Mouse (Mus musculus): Measurements from ENCODE around the gene Rgmb. TPM values are rescaled to one million over a fixed set of nuclear protein-coding genes. Genes with fewer than 3 reads are reported as not detected.

Rgmb gene
- polyA plus RNA-seq, 1 experiment from 2014 or later, result 101 TPM

DNA sequence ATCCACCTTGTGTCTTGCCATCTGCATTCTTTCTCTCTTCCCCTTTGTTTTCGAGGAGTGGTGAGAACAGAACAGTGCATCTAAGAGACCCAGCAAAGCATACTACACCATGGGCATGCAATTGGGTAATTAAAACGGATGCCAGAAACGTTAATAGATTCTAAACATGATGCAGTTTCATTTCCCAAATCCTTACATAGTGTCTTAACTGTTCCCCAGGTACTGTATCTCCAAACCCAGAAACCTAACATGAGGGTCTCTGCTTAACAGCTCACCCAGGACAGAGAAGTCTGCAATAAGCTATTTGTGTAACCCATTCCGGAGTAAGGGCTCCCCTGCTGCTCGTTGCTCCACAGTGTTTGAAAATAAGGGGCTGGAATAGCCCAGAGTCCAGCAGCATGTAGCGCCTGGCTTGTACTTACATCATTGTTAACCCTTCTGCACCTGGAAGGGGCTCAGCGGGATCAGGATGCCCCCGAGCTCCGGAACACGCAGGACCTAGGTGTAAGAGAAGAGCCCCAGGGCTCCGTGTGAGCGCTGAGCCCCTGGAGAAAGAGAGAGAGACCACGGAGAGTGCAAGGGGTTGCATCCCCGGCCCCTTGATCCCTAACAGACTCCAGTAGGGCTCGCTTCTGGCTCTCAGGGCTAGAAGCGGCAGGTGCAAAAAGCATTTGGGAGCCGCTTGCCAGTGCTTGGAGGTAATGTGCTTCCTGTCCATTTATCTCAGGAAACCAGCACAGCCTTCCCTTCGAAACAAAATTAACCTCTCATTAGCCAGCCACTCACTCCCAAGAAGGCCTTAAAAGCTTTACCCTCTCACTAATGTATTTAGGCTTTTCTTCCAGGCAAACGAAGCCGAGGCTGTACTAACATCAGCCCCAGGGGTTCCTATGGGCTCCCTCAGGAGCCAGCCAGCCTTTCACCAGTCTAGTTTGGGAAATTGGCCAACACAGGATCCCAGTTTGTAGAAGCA lies 1.4 kb downstream of the Rgmb start:
- ATAC-seq (ENCODE audit: low FRiP score, low read depth), result no peak

DNA sequence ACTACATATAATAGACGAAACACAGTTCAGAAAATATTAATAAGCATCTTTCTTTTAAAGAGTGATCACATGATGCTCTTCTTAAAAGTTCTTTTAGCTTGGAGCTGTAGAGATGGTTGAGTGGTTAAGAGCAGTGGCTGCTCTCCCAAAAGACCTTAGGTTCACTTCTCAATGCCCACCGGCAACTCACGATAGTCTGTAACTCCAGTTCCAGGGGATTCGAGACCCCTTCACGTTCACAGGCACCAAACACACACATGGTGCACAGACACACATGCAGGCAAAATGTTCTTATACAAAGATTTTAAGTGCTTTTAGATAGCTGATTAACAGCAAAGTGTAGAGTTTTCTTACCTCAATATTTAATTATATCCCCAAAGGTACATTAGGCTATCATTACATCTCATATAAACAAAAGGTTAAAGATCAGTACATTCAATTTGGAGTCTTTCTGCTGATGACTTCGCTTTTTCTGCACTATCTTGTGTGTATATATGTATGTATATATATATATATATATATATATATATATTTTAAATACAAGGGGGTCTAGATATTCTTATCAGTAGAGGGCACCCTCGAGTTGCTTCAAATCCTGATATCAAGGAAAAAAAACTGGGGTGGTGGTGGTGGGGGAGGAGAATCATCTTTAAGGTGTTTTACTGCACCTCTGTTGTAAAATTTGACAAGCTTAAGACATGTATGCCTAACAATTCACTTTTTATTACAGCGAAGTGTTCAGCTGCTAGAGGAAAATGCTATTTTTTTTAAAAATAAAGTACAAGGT lies 2.5 kb downstream of the Rgmb start:
- Histone ChIP-seq H3K4me2 (replicated peaks) (peak overlapping the region; percentile 77), H3K4me3 (peak overlapping the region; percentile 98), H3K27me3 (no peaks in the 10 kb centered on the region), H3K9me3 (no peaks in the 10 kb centered on the region), H3K27ac (replicated peaks) (peak overlapping the region; percentile 94), H3K36me3 (no peaks in the 10 kb centered on the region), H3K9ac (replicated peaks) (0 out of 2 replicates have a peak overlapping the region, but pooled peaks have one; percentile 84), H3K4me1 (peaks cover 46% of the 10 kb centered on the region)
- no peak for ATAC-seq (ENCODE audit: low FRiP score, low read depth)
- WGBS, result 54% methylated on average over 8 of the region's 8 CpGs

More for the DNA sequence above, 1.4 kb downstream of the Rgmb start:
- H3K9me3 ChIP-seq, result no peaks in the 10 kb centered on the region
- peaks cover 35% of the 10 kb centered on the region for H3K4me1 ChIP-seq
- H3K4me3 ChIP-seq, result peak overlapping the region; percentile 70
- H3K27me3 ChIP-seq, result no peaks in the 10 kb centered on the region
- H3K36me3 ChIP-seq, result no peaks in the 10 kb centered on the region
- H3K4me2 ChIP-seq (replicated peaks), result peak overlapping the region; percentile 77
- peak overlapping the region; percentile 84 for H3K9ac ChIP-seq (replicated peaks)
- WGBS, result under 1% methylated on average over 20 of the region's 20 CpGs
- H3K27ac ChIP-seq (replicated peaks), result peak overlapping the region; percentile 94

DNA sequence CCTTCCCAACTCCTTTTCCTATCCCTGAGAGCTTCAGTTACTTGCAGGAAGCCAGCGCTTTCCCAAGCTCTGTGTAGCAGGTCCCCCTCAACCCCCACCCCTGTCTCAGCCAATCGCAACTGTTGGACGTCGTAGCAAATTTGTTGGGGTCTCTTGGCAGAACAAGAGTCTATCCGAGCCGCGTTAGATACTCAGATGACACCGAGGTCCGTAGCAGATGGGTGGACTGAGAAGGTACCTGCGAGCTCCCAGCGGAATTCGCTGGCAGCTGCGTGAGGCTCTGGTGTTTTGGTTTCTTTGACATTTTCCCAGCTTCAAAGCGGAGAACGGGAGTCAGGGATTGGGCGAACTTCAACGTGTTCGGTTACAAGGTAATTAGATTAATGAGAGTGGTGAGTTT lies 3.9 kb downstream of the Rgmb start:
- H3K4me2 ChIP-seq (replicated peaks), result peak overlapping the region; percentile 66
- H3K9ac ChIP-seq (replicated peaks), result peak overlapping the region; percentile 56
- peak overlapping the region; percentile 98 for H3K4me3 ChIP-seq
- peak overlapping the region; percentile 95 for H3K27ac ChIP-seq (replicated peaks)
- H3K36me3 ChIP-seq, result no peaks in the 10 kb centered on the region
- peaks cover 50% of the 10 kb centered on the region for H3K4me1 ChIP-seq
- WGBS, result under 1% methylated on average over 18 of the region's 18 CpGs
- H3K27me3 ChIP-seq, result no peaks in the 10 kb centered on the region
- H3K9me3 ChIP-seq, result no peaks in the 10 kb centered on the region
- peak; percentile 32 for ATAC-seq (ENCODE audit: low FRiP score, low read depth)

DNA sequence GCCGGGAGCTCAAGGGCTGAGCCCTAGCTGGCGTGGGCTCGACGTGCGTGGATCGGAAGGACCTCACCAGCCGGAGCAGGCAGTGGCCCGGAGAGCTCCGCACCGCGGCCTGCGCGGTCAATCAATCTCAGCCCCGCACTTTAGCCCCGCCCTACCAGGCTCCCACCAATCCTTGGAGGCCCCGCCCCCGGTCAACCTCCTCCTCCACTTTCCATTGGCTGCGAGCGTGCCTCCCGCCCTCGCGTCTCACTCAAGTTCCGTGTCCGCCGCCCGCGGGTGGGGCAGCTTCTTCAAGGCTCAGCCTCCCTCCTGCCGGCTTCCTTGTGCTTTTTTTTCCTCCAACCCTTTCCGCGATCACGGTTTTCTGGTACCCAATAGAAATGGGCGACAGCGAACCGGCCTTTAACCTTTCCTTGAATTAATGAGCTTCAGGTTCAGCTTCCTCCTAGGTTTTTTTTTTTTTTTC lies 4.4 kb downstream of the Rgmb start:
- H3K4me2 ChIP-seq (replicated peaks), result peak overlapping the region; percentile 66
- no peaks in the 10 kb centered on the region for H3K36me3 ChIP-seq
- H3K4me1 ChIP-seq, result peaks cover 50% of the 10 kb centered on the region
- WGBS, result under 1% methylated on average over 28 of the region's 34 CpGs
- peak overlapping the region; percentile 98 for H3K4me3 ChIP-seq
- H3K27me3 ChIP-seq, result no peaks in the 10 kb centered on the region
- H3K27ac ChIP-seq (replicated peaks), result peak overlapping the region; percentile 95
- peak; percentile 93 for ATAC-seq (ENCODE audit: low FRiP score, low read depth)
- no peaks in the 10 kb centered on the region for H3K9me3 ChIP-seq
- peak overlapping the region; percentile 98 for H3K9ac ChIP-seq (replicated peaks)

DNA sequence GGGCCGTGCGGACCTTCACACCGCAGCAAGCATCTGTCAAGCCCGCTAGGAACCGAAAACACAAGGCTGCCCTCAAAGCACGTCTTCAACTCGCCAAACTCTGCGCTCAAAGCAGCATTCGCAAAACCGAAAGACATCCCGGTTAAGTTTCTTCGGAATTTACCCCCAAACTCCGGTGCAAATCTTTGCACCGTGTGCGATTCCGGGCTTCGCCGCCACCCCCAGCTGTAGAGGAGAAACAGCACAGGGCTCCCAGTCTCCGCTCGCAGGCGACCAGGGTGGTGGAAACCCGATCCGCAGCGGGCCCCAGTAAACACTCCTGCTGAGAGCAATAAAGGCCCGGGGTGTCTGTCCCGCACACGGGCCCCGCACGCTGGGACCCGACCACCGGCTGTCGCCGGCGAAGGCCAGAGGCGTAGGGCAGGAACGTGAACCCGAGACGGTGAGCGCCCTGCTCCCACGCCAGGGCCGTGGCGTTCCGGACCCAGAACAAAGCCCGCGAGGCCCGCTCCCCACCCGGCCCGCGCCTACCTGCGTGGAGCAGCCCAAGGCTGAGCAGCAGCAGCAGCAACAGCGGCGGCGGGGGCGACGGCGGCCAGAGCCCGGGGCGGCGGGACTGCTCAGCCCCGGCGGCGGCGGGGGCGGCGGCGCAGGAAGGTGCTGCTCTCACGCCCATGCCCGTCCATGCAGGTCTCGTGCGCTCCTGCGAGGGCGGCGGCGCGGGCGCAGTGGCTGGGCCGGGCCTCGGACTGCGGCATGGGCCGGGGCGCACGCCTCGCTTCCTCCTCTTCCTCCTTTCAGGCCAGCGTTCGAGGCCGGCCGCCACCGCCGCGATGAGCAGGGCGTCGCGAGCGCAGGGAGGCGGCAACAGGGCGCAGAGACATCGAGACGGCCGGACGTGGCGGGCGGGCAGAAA lies 5.1 kb downstream of the Rgmb start:
- peaks cover 49% of the 10 kb centered on the region for H3K4me1 ChIP-seq
- H3K27ac ChIP-seq (replicated peaks), result peak overlapping the region; percentile 95
- H3K9me3 ChIP-seq, result no peaks in the 10 kb centered on the region
- peaks cover 4% of the 10 kb centered on the region; the same call in 1 of the 2 replicates for H3K36me3 ChIP-seq
- H3K4me3 ChIP-seq, result peak overlapping the region; percentile 98
- peak overlapping the region; percentile 98 for H3K9ac ChIP-seq (replicated peaks)
- H3K4me2 ChIP-seq (replicated peaks), result peak overlapping the region; percentile 66
- H3K27me3 ChIP-seq, result no peaks in the 10 kb centered on the region
- ATAC-seq (ENCODE audit: low FRiP score, low read depth), result peak; percentile 48
- WGBS, result under 1% methylated on average over 101 of the region's 102 CpGs

DNA sequence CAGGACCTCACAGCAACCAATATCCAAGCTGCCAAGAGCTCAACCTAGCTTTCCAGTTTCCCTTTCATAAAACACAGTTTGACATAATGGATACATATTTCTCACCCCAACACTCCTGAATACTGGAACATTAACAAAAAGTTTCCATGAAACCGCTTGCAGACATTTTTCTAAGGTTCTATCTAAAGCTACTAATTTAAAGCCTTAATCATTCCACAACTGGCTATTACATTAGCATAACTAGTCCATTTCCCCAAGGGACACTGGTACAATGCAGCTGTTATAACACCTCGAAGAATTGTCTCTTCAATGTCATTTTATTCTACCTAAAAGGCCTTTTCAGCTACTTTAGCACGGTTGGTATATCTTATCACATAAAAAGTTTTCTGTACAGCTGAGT lies 6.0 kb downstream of the Rgmb start:
- Histone ChIP-seq H3K9me3 (no peaks in the 10 kb centered on the region), H3K9ac (replicated peaks) (peak overlapping the region; percentile 98), H3K4me1 (peaks cover 52% of the 10 kb centered on the region), H3K4me3 (peak overlapping the region; percentile 98), H3K27ac (replicated peaks) (peak overlapping the region; percentile 95), H3K27me3 (no peaks in the 10 kb centered on the region), H3K36me3 (peaks cover 12% of the 10 kb centered on the region), H3K4me2 (replicated peaks) (peak overlapping the region; percentile 66)
- ATAC-seq (ENCODE audit: low FRiP score, low read depth), result no peak
- WGBS, result 17% methylated on average over 3 of the region's 3 CpGs

DNA sequence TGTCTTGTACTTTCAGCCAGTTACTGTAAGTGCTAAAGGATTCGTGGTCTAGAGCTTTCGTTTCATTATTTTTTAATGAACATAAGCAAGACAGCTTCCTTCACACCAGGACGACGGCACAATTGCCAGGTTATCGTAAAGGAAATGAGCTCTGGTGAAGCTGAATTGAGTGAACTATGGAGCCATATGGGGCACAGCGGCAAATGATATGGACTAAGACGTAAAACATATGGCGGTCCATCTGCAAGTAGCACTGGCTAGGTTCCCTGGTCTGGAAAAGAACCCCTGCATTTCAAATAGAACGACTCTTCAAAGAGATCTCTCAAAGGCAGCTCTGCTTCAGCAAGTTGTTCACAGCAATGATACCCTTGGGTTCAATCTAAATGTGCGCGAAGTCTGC lies 6.5 kb downstream of the Rgmb start:
- no peaks in the 10 kb centered on the region for H3K27me3 ChIP-seq
- H3K4me1 ChIP-seq, result peaks cover 51% of the 10 kb centered on the region
- H3K36me3 ChIP-seq, result peaks cover 16% of the 10 kb centered on the region
- no peak for ATAC-seq (ENCODE audit: low FRiP score, low read depth)
- WGBS, result 43% methylated on average over 11 of the region's 11 CpGs
- peak overlapping the region; percentile 98 for H3K4me3 ChIP-seq
- no peaks in the 10 kb centered on the region for H3K9me3 ChIP-seq
- peak overlapping the region; percentile 98 for H3K9ac ChIP-seq (replicated peaks)
- peak overlapping the region; percentile 95 for H3K27ac ChIP-seq (replicated peaks)
- peak overlapping the region; percentile 66 for H3K4me2 ChIP-seq (replicated peaks)

DNA sequence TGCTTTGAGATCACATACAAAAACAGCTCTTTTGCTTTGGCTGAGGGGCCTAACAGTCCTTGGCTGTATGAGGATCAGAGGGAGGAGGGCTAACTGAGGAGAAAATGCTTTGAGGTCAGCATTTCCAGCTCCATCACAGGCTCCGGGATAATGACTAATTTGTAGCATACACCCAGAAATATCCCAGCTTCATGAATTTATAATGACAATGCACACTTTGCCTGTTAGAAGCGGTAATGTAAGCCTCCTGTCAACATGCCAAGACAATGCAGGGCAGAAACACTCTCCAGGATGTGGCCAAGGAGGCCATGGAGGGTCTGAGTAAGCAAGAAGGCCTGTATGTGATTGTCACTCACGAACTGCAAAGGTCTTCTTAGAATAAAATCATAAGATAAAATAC lies 7.0 kb downstream of the Rgmb start:
- Histone ChIP-seq H3K27ac (replicated peaks) (peak overlapping the region; percentile 95), H3K36me3 (peaks cover 20% of the 10 kb centered on the region), H3K9me3 (no peaks in the 10 kb centered on the region), H3K27me3 (no peaks in the 10 kb centered on the region), H3K4me3 (peak overlapping the region; percentile 98), H3K9ac (replicated peaks) (peak overlapping the region; percentile 98), H3K4me2 (replicated peaks) (peak overlapping the region; percentile 66), H3K4me1 (peaks cover 46% of the 10 kb centered on the region)
- ATAC-seq (ENCODE audit: low FRiP score, low read depth), result no peak
- WGBS, result 33% methylated on average over 3 of the region's 3 CpGs

DNA sequence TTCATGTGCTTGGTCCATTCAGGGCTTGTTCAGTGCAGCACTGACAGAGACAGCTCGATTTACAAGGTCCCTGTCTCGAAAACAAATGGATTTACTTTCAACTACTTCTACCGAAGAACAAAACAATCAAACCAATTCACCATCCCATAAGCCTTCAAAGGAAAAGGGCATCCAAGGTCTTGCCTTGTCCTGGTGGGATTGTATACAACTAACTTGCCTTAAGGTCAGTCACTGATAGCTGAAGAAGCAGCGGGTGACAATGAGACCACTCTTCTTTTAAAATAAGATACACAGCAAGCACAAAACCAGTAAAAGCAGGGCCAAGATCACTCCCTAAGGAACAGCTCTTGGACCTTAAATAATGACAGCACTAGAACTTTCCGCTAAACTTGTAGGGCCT lies 7.6 kb downstream of the Rgmb start:
- H3K9ac ChIP-seq (replicated peaks), result peak overlapping the region; percentile 98; the same call in 1 of the 2 replicates
- no peaks in the 10 kb centered on the region for H3K9me3 ChIP-seq
- H3K4me2 ChIP-seq (replicated peaks), result peak overlapping the region; percentile 66
- H3K27me3 ChIP-seq, result no peaks in the 10 kb centered on the region
- H3K4me3 ChIP-seq, result peak overlapping the region; percentile 98
- peaks cover 20% of the 10 kb centered on the region for H3K36me3 ChIP-seq
- peaks cover 44% of the 10 kb centered on the region for H3K4me1 ChIP-seq
- ATAC-seq (ENCODE audit: low FRiP score, low read depth), result no peak
- WGBS, result 28% methylated on average over 5 of the region's 5 CpGs
- 0 out of 2 replicates have a peak overlapping the region, but pooled peaks have one; percentile 17 for H3K27ac ChIP-seq (replicated peaks)

DNA sequence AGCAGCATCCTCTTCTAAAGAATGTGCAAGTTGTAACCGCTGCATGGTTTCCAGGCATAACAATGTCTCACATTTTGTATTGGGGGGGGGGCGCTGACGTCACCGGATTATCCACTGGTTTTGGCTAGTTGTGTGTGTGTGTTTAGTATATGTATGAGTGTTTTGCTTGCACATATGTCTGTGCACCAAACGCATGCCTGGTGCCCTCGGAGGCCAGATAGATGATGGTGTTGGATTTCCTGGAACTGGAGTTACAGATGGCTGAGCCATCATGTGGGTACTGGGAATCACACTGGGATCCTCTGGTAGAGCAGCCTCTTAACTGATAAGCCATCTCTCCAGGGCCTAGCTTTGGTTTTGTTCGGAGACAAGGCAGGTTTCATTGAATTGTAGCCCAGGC lies 8.5 kb downstream of the Rgmb start:
- H3K4me1 ChIP-seq, result peaks cover 43% of the 10 kb centered on the region
- no peak overlapping the region for H3K4me3 ChIP-seq
- H3K4me2 ChIP-seq (replicated peaks), result peak overlapping the region; percentile 66
- 84% methylated on average over 7 of the region's 7 CpGs for WGBS
- no peaks in the 10 kb centered on the region for H3K9me3 ChIP-seq
- no peak overlapping the region for H3K27ac ChIP-seq (replicated peaks)
- peaks cover 27% of the 10 kb centered on the region for H3K36me3 ChIP-seq
- H3K9ac ChIP-seq (replicated peaks), result no peak overlapping the region
- no peaks in the 10 kb centered on the region for H3K27me3 ChIP-seq
- ATAC-seq (ENCODE audit: low FRiP score, low read depth), result no peak

DNA sequence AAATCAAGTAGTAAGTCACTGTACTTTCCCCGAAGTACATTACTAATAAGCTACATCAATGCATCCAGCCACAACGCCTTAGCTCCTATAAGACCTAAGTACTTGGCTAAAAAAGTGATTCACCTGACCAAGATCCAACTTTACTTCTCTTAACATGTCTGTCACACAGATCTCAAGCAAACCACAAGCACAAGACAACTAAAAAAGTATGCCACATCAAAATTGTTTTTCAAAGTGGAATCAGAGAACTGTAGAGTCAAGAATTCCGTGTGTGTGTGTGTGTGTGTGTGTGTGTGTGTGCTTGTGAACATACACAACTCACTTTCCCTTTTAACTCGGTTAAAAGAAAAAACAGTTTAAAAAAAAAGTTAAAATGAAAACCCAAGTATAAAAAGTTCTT lies 9.1 kb downstream of the Rgmb start:
- Histone ChIP-seq H3K9me3 (no peaks in the 10 kb centered on the region), H3K36me3 (peaks cover 34% of the 10 kb centered on the region), H3K4me2 (replicated peaks) (no peak overlapping the region), H3K4me3 (no peak overlapping the region), H3K27ac (replicated peaks) (no peak overlapping the region), H3K27me3 (no peaks in the 10 kb centered on the region), H3K9ac (replicated peaks) (no peak overlapping the region), H3K4me1 (peaks cover 39% of the 10 kb centered on the region)
- no peak for ATAC-seq (ENCODE audit: low FRiP score, low read depth)
- 88% methylated on average over 4 of the region's 4 CpGs for WGBS

Measured in midbrain, embryonic 12.5 days (tissue).